Mouse (Mus musculus) brain, embryonic 14.5 days (tissue): Measurements from ENCODE around the gene Mthfd1l.

ENCODE experiments used
- CTCF ChIP-seq: fragments of 200-500 bp; IDR thresholded peaks from 2 replicates; pipeline ENCODE4 v1.5.1; 2012; ENCODE audit warnings: inconsistent platforms, mild to moderate bottlenecking, moderate library complexity, borderline replicate concordance; ENCODE audit not compliant: insufficient read depth, insufficient read length; ENCODE audit errors: extremely low read depth
- POLR2A ChIP-seq: fragments of 200-500 bp; IDR thresholded peaks from 2 replicates; pipeline ENCODE4 v1.6.1; 2012; ENCODE audit warnings: mild to moderate bottlenecking, inconsistent platforms, borderline replicate concordance; ENCODE audit not compliant: poor library complexity, insufficient read depth, insufficient read length, severe bottlenecking; ENCODE audit errors: extremely low read depth

DNA sequence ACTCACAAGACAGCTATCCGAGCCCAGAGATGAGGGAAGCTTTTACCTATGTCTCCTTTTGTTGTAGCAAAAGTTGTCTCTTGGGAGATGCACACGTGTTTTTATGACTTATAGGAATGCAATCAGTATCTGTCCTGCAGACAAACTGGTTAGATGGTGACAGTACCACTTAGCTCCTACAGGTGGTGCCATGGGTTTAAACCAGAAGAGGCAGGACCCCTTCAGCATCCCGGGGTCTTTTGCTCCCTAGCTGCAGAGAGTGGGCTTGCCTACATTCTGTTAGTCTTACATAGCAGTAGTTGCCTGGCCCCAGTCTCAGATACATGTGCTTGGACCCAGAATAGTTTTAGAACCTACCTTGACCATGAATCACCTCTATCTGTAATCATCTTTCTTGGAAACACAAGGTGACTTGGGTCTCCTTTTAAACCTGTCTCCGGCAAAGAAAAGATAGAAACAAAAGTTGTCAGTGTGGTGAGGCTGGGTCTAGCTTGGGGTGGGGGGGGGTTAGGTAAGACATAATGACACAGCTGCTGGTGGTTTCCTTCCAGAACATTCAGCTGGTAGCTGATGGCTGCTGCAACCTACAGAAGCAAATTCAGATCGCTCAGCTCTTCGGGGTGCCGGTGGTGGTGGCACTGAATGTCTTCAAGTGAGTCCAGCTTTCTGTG lies 116.0 kb downstream of the Mthfd1l start:
- TF ChIP-seq CTCF (peak; percentile 62), POLR2A (no peak)
